Mouse (Mus musculus) CH12.LX (cell line): ENCODE results near the gene Ergic1. TPM values are rescaled to one million over a fixed set of nuclear protein-coding genes. Genes with fewer than 3 reads are reported as not detected.

ENCODE experiments used
- DNase-seq: peaks from one replicate; pipeline ENCODE4 v3.0.0-alpha.2; 2013; ENCODE audit errors: extremely low read depth
- H3K27ac ChIP-seq: 2 replicates; pipeline ENCODE4 v1.5.1; 2012; ENCODE audit warnings: low read depth, mild to moderate bottlenecking, control low read depth, moderate library complexity; ENCODE audit not compliant: insufficient read depth
- H3K27me3 ChIP-seq: replicated peaks from 2 replicates; pipeline ENCODE3; 2012; ENCODE audit warnings: inconsistent platforms
- H3K36me3 ChIP-seq, 2 experiments: replicated peaks in 1 of 2; 2 replicates each; pipeline versions ENCODE3 to v1.6.1; 2012; ENCODE audit warnings: inconsistent platforms in 1 of 2, low read length in 1 of 2, mild to moderate bottlenecking in 1 of 2, mixed read lengths in 1 of 2, moderate library complexity in 1 of 2; ENCODE audit not compliant: control insufficient read depth in 1 of 2, insufficient read depth in 1 of 2
- H3K4me1 ChIP-seq, 2 experiments: 2 replicates each; pipeline ENCODE4 v1.6.1; 2012; ENCODE audit warnings: inconsistent platforms in 1 of 2, moderate library complexity in 1 of 2; ENCODE audit not compliant: insufficient read depth in 2 of 2, control insufficient read depth in 1 of 2
- H3K4me2 ChIP-seq: 2 replicates; pipeline ENCODE4 v1.6.1; 2012; ENCODE audit warnings: low read depth, mild to moderate bottlenecking, control low read depth; ENCODE audit not compliant: poor library complexity, insufficient read depth, severe bottlenecking
- H3K4me3 ChIP-seq, 3 experiments: fragments of 150-350 bp in 1 of 3; sonication (generic) in 1 of 3; replicated peaks in 1 of 3; 2 replicates each; pipeline versions ENCODE3 to v1.5.1; 2011 to 2012; ENCODE audit warnings: low read depth in 2 of 3, low read length in 2 of 3, mild to moderate bottlenecking in 2 of 3, moderate library complexity in 2 of 3, control low read depth in 1 of 3, improper control_type of control experiment in 1 of 3, inconsistent platforms in 1 of 3, mixed read lengths in 1 of 3; ENCODE audit not compliant: poor library complexity in 1 of 3
- H3K79me2 ChIP-seq: replicated peaks from 2 replicates; pipeline ENCODE4 v1.6.1; 2012; ENCODE audit warnings: mild to moderate bottlenecking, moderate library complexity; ENCODE audit not compliant: control insufficient read depth, poor library complexity, insufficient read depth, severe bottlenecking; ENCODE audit errors: extremely low read depth
- H3K9ac ChIP-seq: 2 replicates; pipeline ENCODE4 v1.6.1; 2012; ENCODE audit warnings: low read depth, mild to moderate bottlenecking, control low read depth, moderate library complexity; ENCODE audit not compliant: insufficient read depth
- H3K9me3 ChIP-seq: replicated peaks from 2 replicates; pipeline ENCODE3; 2012; ENCODE audit warnings: low read length, inconsistent platforms, mixed read lengths
- BHLHE40 ChIP-seq: IDR thresholded peaks from 2 replicates; pipeline ENCODE4 v1.6.1; 2011; ENCODE audit warnings: mild to moderate bottlenecking, low read depth, low read length, improper control_type of control experiment
- ELF1 ChIP-seq: IDR thresholded peaks from 2 replicates; pipeline ENCODE4 v1.6.1; 2014; ENCODE audit warnings: low read depth, mild to moderate bottlenecking, inconsistent platforms, low read length, improper control_type of control experiment
- EP300 ChIP-seq: IDR thresholded peaks from 2 replicates; pipeline ENCODE4 v1.6.1; 2011; ENCODE audit warnings: low read length, improper control_type of control experiment
- ETS1 ChIP-seq: conservative IDR thresholded peaks from 2 replicates; pipeline ENCODE4 v1.6.1; 2012; ENCODE audit warnings: low read depth, mild to moderate bottlenecking, inconsistent platforms, low read length, improper control_type of control experiment, moderate library complexity
- HCFC1 ChIP-seq: IDR thresholded peaks from 2 replicates; pipeline ENCODE4 v1.6.1; 2012; ENCODE audit warnings: low read depth, mild to moderate bottlenecking, inconsistent platforms, low read length, improper control_type of control experiment
- IRF4 ChIP-seq: IDR thresholded peaks from 2 replicates; pipeline ENCODE4 v1.6.1; 2014; ENCODE audit warnings: low read depth, mild to moderate bottlenecking, inconsistent platforms, low read length, improper control_type of control experiment
- JUN ChIP-seq: IDR thresholded peaks from 2 replicates; pipeline ENCODE4 v1.6.1; 2011; ENCODE audit warnings: low read depth, mild to moderate bottlenecking, low read length, improper control_type of control experiment, moderate library complexity; ENCODE audit not compliant: insufficient read depth
- KAT2A ChIP-seq: IDR thresholded peaks from 2 replicates; pipeline ENCODE4 v1.6.1; 2012; ENCODE audit warnings: low read length, improper control_type of control experiment, inconsistent platforms; ENCODE audit not compliant: insufficient replicate concordance
- MAX ChIP-seq: IDR thresholded peaks from 2 replicates; pipeline ENCODE4 v1.6.1; 2011; ENCODE audit warnings: low read length, improper control_type of control experiment
- PAX5 ChIP-seq: IDR thresholded peaks from 2 replicates; pipeline ENCODE4 v1.6.1; 2012; ENCODE audit warnings: low read length, inconsistent platforms, mixed read lengths
- POLR2AphosphoS2 ChIP-seq: IDR thresholded peaks from 2 replicates; pipeline ENCODE4 v1.6.1; 2011; ENCODE audit warnings: low read depth, low read length, improper control_type of control experiment
- SIN3A ChIP-seq: IDR thresholded peaks from 2 replicates; pipeline ENCODE4 v1.6.1; 2012; ENCODE audit warnings: low read length, improper control_type of control experiment, inconsistent platforms
- SMC3 ChIP-seq: IDR thresholded peaks from 2 replicates; pipeline ENCODE4 v1.6.1; 2011; ENCODE audit warnings: low read depth, low read length, improper control_type of control experiment
- ZC3H11A ChIP-seq: IDR thresholded peaks from 2 replicates; pipeline ENCODE4 v1.6.1; 2012; ENCODE audit warnings: low read depth, mild to moderate bottlenecking, inconsistent platforms, low read length, improper control_type of control experiment
- ZKSCAN1 ChIP-seq: IDR thresholded peaks from 2 replicates; pipeline ENCODE4 v1.6.1; 2012; ENCODE audit warnings: low read depth, inconsistent platforms, low read length, improper control_type of control experiment, borderline replicate concordance
- dilution Hi-C: fragments of 300-500 bp; cut with MboI; formaldehyde crosslinking; loops from 2 replicates; pipeline ENCODE4 v1.14.3; 2020; ENCODE audit warnings: low sequenced_read_pairs; ENCODE audit not compliant: extremely low pct_unique_long_range_greater_than_20kb, extremely low pct_ligation_motif_present
- in situ Hi-C: fragments of 300-500 bp; cut with MboI; formaldehyde crosslinking; loops from 3 replicates; pipeline ENCODE4 v1.14.3; 2019; ENCODE audit warnings: low sequenced_read_pairs, low pct_ligation_motif_present, low pct_unique_long_range_greater_than_20kb, mixed read lengths
- polyA plus RNA-seq: library from polyadenylated mRNA; unstranded; fragments of >175 nt; gene quantifications from 2 replicates; pipeline ENCODE4 v1.2.1, GENCODE M21; 2012; ENCODE audit warnings: low read depth; ENCODE audit not compliant: insufficient read length
- total RNA-seq, 2 experiments: library from RNA; depleted of rRNA; stranded (reverse); fragments of 300-350 nt in 1 of 2; fragments of >200 nt in 1 of 2; gene quantifications; 2 replicates each; pipeline ENCODE4 v1.2.3; 2012 to 2014

Gene Ergic1
- total and polyA plus RNA-seq, 3 experiments = 93.5 to 142 (median 131) TPM

DNA sequence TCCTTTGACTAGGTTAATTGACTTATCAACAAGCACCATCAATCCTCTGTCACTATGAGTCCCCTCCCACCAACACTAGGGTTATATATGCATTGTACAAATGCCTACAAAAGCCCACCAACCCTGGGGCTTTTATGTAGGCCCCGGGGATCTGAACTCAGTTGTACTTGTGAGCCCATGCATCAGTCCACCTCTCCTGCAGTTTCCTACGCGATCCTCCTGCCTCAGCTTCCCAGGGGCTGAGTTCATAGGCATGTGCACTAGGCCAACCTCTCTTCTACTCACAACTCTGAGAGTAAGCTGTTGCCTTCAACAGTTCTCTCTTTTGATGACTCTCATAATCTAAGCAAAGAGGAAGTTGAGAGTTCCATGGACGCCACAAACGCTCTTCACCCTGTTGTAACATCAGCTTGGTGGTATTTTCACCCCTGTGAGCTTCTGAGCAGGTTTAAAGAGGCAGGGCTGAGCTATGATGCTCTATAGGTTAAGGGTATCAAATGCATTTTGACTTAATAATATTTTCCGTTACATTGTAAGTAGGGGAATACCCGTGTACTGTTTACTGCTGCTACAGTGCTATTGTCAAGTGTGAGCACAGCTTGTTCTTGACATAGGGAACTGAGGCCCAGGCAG, 29.8 kb upstream of the Ergic1 start:
- in situ Hi-C loops (no loop called here), dilution Hi-C loops (no loop called here)
- Histone ChIP-seq H3K4me2 (no peak overlapping the region), H3K4me1 (peaks cover 40 to 64% of the 10 kb centered on the region in 2 experiments), H3K27ac (peak overlapping the region; percentile 12; the same call in 1 of the 2 replicates), H3K27me3 (no peaks in the 10 kb centered on the region), H3K79me2 (no peaks in the 10 kb centered on the region), H3K36me3 (no peaks in the 10 kb centered on the region), H3K9ac (no peak overlapping the region), H3K9me3 (no peaks in the 10 kb centered on the region), H3K4me3 (peak overlapping the region in 1 of 3 experiments; percentile 13)
- TF ChIP-seq JUN (0 out of 2 replicates have a peak, but pooled peaks have one; percentile 22), ZKSCAN1 (no peak), SMC3 (no peak), EP300 (peak; percentile 47)
- DNase-seq = peak; percentile 43

DNA sequence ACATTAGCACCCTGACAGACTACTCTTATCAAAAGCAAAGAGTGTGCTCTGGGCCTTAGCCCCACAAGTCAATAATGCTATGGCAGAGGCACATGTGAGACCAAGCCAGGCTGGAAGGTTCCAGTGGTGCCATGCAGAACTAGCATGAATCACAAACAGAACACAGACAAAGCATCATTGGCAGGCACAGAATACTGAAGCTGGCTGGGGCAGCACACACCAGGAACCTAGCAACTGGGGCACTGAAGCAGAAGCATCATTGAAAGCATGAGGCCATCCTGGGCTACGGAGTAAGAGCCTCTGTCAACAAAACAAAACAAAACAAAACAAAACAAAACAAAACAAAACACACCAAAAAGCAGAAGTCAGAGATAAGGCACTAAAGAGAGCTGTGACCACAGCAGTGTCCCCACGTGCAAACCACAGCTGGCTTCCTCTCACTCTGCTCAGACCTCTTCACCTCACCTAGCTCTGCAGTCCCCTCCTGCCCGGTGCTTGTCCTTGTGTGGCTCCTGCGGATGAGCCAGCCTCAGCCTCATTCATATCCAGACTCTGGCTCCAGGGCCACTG, 28.7 kb upstream of the Ergic1 start:
- H3K9me3 ChIP-seq = no peaks in the 10 kb centered on the region
- no peak overlapping the region for H3K27ac ChIP-seq
- no peaks in the 10 kb centered on the region for H3K79me2 ChIP-seq
- dilution Hi-C loops (no loop called here), in situ Hi-C loops (no loop called here)
- H3K27me3 ChIP-seq = no peaks in the 10 kb centered on the region
- peaks cover 44 to 74% of the 10 kb centered on the region in 2 experiments for H3K4me1 ChIP-seq
- H3K4me2 ChIP-seq = no peak overlapping the region
- no peaks in the 10 kb centered on the region for H3K36me3 ChIP-seq
- peak; percentile 37 for DNase-seq
- H3K9ac ChIP-seq = no peak overlapping the region
- TF ChIP-seq PAX5 (no peak), BHLHE40 (peak; percentile 86)
- no peak overlapping the region for H3K4me3 ChIP-seq

DNA sequence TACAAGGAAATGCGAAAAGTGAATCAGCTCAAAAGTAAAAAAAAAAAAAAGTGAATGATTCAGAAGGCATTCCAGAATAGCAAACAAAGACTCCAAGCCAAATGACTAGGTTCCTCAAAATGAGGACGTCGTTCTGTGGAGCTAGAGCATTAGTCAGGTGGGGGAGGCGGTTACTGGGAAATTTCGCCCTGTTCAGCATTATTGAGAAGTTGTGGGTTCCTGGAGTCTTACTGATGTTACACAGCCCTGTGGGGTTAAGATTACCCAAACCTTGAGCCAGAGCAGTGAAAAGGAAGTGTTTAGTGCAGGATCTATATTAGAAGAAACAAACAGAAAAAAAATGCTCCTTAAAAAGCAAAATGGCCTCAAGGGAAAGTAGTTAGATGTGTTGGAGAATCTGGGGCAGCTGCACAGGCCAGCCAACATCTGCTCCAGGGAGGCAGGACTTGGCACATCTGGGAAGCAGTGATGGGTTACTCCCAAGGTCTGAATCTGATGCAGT, 27.4 kb upstream of the Ergic1 start:
- in situ Hi-C loops = no loop called here
- no peak overlapping the region for H3K9ac ChIP-seq
- TF ChIP-seq MAX (no peak), BHLHE40 (no peak), HCFC1 (no peak), IRF4 (no peak), SIN3A (no peak), ETS1 (no peak), ZC3H11A (no peak), ELF1 (no peak), SMC3 (no peak), POLR2AphosphoS2 (no peak), KAT2A (no peak)
- TF ChIP-seq, all 38 proteins: peak for 0
- H3K4me2 ChIP-seq = no peak overlapping the region
- H3K27ac ChIP-seq = no peak overlapping the region
- H3K4me3 ChIP-seq = no peak overlapping the region
- peaks cover 44 to 81% of the 10 kb centered on the region in 2 experiments for H3K4me1 ChIP-seq
- H3K27me3 ChIP-seq = no peaks in the 10 kb centered on the region
- dilution Hi-C loops = no loop called here
- no peak for DNase-seq
- no peaks in the 10 kb centered on the region for H3K79me2 ChIP-seq
- H3K36me3 ChIP-seq = no peaks in the 10 kb centered on the region
- H3K9me3 ChIP-seq = no peaks in the 10 kb centered on the region
